Mouse (Mus musculus): ENCODE results near the gene Anp32a.

Gene Anp32a

GRCm38 (mm10) chr9:62347201-62347600 is 6.1 kb downstream of the Anp32a start:
- DNase-seq: no peak

- no peak for DNase-seq
Measured at GRCm38 (mm10) chr9:62348050-62348449, 7.0 kb downstream of the Anp32a start.

- no peak for DNase-seq
Measured at GRCm38 (mm10) chr9:62348467-62348985, 7.4 kb downstream of the Anp32a start.

GRCm38 (mm10) chr9:62349250-62349649 is 8.2 kb downstream of the Anp32a start:
- DNase-seq: peak in 1 of 2 experiments; percentile 25

DNA sequence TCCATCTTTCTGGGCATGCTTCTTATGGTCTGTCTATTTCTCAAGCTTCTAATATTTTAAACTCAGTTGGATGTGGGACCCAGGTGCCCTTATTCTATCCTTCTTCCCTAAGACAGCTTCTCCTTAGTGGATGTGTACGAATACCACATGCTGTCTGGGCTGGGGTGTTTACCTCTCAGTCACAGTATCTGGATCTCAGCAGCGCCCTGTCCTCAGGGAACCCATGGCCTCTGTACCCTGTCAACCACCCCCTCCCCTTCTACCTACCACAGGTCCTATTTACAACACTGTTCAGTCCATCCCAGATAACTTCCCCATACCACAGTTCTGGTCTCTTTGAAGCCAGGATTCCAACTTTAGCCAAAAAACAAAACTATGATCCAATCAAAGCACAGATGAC is 9.6 kb downstream of the Anp32a start:
- DNase-seq: no peak

GRCm38 (mm10) chr9:62351200-62351599 is 10.1 kb downstream of the Anp32a start:
- DNase-seq: no peak

GRCm38 (mm10) chr9:62353784-62354183 is 12.7 kb downstream of the Anp32a start:
- DNase-seq: no peak

GRCm38 (mm10) chr9:62354838-62355719 is 14.0 kb downstream of the Anp32a start:
- no peak for DNase-seq

DNA sequence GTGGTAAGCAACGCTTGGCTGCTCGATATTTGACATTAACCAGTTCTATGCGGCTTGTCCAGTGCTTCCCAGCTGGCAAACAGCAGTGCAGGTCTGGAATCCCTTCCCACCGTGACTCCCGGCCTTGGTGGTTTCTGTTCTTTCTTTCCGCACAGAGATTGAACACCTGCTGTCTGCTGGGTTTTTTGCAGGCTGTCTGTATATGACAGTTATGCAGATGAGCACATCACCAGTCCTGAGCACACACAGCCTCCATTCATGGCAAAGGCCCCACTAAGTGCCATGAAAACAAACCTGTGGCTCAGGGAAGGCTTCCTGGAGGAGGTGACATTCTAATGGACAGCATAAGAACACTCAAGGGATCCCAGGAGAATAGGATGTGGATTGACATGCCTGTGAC is 14.7 kb downstream of the Anp32a start:
- no peak for DNase-seq

DNA sequence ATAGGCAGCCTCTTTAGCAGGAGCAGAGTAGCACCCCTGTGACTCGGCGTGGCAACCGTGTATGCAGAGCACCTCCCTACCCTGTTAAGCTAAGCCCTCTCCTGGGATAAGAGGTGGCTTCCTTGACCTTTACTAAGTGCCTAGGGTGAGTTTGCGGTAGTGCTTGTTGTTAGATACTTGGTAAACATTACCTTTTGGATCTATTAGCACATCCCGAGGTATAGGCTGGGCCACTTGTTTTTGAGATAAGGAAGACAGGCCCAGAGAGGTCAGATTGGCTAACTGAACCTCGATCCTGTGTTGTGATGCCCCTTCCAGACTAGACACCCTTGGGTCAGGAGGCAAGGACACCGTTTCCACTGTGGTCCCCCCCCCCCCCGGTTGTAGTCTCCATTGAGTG is 16.5 kb downstream of the Anp32a start:
- no peak for DNase-seq

- no peak for DNase-seq
Measured at GRCm38 (mm10) chr9:62358851-62359250, 17.8 kb downstream of the Anp32a start.

DNA sequence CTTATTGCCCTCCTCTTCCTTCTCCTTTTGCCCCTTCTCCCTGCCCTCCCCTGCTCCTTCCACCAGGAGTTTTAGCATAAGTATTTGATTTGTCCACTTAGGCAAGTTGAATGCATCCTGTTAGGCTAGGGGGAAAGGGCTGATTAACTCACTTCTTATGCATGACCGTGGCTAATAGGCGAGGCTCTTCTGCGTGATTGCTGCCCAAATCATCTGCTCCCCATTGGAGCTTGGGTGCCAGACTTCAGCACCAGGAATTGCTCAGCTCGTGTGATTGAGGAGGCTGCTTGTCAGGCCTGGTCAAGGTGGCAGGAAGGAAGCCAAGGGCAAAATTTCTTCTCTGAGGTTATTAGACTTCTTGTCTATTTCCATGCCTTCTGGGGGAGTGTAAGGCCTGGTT is 19.8 kb downstream of the Anp32a start:
- no peak for DNase-seq

- DNase-seq: no peak
Measured at GRCm38 (mm10) chr9:62362835-62363385, 21.8 kb downstream of the Anp32a start.

DNA sequence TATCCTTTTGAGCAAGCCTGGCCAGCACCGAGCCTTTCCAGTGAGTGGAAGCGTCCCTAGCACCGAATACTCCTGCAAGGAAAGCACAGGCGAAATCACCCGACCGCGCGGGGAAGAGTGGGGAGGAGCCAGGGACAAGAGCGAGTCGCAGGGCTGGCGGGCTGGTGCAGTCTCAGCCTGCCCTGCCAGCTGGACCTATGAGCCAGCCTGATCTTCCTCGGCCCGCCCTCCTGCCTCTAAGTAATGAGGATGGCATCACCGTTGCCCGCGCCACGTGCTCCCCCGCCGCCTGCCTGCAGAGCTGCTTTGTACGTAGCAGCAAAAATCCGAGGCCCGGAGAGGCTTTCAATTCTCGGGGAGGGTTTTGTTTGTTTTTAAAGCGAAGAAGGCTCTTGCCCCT is 22.5 kb downstream of the Anp32a start:
- DNase-seq: peak; percentile 77 to 85

- DNase-seq: no peak
Measured at GRCm38 (mm10) chr9:62364216-62364615, 23.1 kb downstream of the Anp32a start.

DNA sequence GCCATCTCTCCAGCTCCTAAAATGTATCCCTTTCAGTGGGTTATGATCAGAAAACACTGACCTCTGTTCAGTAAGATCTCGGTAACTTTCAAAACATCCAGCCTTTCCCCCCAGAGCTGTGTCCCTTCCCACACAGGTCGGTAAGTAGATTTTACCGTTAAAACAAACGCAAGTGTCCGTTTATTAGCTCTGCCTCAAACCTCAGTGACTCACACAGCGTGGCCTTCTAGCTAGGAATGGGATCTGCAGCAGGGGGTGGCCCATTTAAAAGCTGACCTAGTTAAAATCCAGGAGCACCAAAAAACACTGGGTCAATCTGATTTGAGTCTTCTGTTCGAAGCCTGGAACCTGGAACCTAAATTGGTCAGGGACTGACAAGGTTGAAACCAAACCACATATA is 23.7 kb downstream of the Anp32a start:
- DNase-seq: no peak

GRCm38 (mm10) chr9:62365326-62366080 is 24.4 kb downstream of the Anp32a start:
- no peak for DNase-seq

DNA sequence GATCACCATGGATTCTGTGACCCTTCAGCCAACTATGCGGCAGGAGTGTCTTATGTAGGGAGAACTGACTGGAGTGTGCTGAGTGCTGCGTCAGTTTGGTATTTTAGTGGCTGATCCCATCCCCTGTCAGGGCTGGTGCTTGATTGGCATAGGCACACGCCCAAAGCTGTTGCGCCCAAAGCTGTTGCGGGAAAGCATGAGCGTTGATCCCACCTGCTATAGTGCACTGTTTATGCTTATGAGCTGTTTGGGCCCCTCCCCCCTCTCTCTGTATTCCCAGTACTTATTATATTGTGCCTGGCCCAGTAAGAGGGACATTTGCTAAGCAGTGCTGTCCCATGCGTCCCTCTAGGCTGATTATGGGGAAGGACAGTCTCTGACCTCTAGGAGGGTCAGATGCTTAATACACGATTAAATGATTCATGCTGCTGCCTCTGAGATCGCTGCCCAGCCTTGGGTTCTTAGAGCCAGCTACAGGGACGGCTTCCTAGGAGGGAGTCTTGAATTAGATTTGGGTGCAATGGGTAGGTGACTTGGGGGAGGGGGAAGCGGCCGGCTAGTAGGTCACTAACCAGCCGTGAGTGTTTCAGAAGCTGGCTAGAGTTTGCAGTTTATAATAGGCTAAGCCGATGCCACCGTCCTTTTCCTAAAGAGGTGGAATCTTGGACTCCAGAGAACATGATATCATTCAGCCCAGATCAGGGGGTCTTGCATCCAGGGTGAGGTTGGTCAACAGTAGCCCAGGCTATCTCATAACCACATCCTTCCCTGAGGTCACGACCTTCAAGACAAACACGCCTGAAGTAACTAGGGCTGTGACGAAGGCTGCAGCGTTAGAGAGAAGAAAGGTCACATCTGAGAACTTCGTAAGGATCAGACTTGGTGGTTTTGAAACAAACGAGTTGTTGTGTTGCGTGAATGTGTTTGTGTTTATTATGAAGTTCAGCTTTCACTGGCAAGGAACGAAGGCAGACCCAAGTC is 25.7 kb downstream of the Anp32a start:
- DNase-seq: no peak

GRCm38 (mm10) chr9:62367510-62368071 is 26.5 kb downstream of the Anp32a start:
- no peak for DNase-seq

GRCm38 (mm10) chr9:62368256-62368905 is 27.3 kb downstream of the Anp32a start:
- no peak for DNase-seq

DNA sequence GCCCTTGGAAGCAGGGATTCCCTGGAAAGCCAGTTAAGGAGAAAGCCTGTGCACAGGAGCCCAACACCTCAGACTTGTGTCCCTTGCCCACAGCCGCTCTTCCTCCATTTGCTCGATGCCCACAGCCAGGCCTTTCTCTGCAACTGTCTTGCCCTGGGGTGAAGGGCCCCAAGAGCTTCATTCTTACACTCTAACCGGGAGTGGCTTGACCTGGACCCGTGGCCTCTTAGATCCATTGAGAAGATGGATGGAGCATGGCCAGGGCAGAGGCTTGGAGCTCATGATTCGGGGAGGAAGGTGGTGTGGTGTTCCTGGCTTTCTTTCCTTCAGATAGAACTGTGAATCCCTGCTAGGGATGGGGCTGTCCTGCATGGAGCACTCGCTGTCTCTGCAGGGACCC is 28.1 kb downstream of the Anp32a start:
- no peak for DNase-seq
